Mouse (Mus musculus): ENCODE data around the gene Rgr.

DNA sequence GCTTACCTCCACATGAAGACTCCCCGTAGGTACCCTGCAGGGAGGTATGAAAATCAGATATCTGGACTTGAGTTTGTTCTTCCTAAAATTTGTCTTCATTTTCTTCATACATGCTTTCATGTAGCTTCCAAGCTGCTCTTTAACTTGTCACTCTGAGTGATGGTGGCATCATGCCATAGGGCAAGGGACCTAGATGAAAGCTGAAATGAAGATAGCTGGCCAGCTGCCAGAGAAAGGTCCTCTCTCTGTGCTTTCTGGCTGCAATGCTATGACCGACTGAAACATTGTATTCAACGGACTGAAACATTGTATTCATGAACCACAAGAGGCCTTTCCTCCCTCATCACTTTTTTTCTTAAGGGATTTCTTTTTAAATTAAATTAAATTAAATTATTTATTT is 20.2 kb downstream of the Rgr start:
- TF ChIP-seq CTCF (conservative IDR thresholded peaks at IDR 0.05; ENCODE audit: insufficient read depth, insufficient read length, low read depth, low read length) (no peak), POLR2A (IDR thresholded peaks at IDR 0.05; ENCODE audit: low read depth, low read length) (no peak)

All from kidney, adult 2 months (tissue).